Mouse (Mus musculus) retina, postnatal 7 days (tissue): ENCODE results near the gene Zfhx3.
"Not testable (repeated sequence)": the region's sequence is repeated elsewhere in the genome, so short reads cannot be mapped to it uniquely, and the experiment has no call there.

ENCODE experiments used
- DNase-seq: peaks from one replicate; pipeline ENCODE4 v3.0.0-alpha.2; 2012; ENCODE audit warnings: low read depth, low spot score

Gene Zfhx3

DNA sequence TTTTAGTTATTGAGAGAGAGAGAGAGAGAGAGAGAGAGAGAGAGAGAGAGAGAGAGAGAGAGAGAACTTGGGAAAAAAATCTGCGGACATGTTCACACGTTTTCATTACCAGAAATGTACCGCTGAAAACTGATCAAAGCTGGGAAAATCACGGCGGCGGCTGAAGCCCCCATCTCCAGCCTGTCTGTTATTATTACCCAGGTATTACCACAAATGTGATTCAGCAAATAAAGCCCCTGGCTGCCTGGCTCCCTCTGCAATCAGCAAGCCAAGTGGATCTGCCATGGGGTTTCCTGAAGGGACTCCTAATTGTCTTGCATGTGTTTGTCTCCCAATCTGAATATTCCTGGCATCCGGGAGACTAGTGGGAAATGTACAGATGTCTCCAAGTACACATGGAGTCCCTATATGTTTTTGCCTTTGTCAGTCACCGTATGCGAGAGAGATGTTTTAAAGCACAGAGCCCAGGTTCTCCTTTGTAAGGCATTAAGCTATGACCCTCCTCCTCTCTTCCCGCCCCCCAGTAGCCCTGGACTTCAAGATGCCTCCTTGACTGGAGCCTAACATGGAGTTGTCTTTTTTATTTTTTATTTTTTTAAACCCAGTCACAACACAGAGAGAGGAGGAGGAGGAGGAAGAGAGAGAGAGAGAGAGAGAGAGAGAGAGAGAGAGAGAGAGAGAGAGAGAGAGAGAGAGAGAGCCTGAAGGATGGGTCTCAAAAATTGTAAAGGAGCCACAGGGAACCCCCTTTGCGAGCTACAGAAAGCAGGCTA, at the start of gene Zfhx3:
Gene Zfhx3 (plus strand): TSS at position 723 of the 773 bp plus-strand sequence.
- no peak for DNase-seq

DNA sequence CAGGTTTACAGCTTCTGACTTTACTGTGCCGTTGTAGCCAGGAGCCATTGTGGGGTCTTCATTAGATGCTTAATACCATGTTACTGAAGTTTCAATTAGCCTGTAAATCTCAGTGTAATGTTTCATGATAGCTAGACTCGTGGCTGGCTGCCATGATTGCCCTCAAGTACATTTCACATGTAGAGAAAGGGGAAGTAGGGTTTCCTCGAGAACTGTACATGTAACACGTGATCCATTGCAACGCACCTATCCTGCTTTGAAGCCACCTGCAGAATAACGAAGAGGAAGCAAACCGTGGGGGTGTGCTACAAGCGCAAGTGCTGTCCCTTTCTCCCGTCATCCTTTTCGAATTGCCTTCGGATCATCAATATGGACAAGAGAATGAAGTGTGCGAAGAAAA, 23.5 kb upstream of the Zfhx3 start:
- no peak for DNase-seq

DNA sequence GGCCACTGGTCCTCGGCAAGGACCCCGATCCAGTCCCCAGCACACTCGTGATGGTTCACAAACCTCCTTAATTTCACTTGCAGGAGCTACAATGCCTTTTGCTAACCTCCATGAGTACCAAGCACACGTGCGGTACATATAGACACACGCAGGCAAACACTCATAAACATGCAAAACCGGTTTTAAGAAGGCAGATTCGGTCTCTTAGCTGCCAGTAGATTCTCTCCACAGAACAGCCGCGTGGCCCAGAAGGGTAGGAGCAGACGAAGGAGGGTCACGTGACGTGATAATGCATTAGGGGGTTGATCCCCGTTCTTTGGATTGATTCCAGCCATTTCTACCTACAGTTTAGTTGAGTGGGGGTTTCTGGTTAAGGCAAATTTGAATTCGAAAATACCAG, 16.3 kb upstream of the Zfhx3 start:
- no peak for DNase-seq

DNA sequence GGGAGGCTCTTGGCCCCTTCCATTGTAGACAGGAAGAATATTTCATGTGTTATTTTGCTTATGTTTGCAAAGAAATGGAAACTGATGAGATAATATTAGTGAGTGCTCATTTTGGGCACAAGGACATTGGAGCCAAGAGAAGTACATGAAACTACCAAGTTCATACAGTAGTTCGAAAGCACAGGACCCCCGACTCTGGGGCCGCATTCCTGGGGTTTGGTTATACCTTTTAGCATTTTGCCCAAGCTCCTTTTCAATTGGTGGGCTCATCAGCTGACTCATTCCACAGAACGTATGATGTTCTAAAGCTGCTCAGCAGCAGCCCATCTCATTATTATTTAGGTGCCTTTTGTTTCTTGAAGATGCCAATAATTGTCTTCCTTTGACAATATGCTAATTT, 5.7 kb upstream of the Zfhx3 start:
- no peak for DNase-seq

DNA sequence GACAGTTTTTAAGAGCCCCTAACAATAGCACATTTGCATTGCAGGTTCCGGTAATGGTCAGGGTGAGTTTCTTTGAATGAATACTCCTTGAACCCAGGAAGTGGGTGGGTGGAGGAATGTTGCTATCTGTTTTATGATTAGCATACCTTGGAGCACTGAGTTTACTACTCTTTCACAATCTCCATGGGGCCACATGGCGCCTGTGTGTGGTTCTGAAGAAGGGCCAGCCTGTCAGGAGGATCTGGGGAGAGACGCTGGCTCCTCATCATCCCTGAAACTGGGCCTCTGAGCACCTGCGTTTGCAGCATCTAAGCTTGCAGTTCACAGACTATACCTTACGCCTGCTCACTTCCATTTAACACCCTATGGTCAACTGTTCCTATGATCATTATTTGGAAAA, 4.2 kb upstream of the Zfhx3 start:
- DNase-seq = not testable (repeated sequence)

DNA sequence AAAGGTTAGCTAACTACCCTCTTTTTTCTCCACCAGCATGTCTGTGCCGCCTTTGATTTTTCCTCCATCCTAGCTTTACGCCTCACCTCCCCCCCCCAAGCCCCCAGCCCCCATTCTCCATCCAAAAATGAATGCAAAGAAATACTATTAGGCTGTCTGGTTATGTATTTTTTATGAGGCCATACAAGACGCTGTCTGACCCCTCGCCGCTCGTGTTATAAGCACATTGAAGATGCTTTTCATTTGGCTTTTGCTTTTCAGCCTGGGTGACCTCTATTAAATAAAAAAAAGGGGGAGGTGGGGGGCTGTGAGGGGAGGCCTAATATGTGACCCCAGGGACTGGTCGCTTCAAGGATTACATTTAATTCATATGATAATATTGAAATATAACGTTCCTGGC, 2.3 kb upstream of the Zfhx3 start:
- DNase-seq = no peak

DNA sequence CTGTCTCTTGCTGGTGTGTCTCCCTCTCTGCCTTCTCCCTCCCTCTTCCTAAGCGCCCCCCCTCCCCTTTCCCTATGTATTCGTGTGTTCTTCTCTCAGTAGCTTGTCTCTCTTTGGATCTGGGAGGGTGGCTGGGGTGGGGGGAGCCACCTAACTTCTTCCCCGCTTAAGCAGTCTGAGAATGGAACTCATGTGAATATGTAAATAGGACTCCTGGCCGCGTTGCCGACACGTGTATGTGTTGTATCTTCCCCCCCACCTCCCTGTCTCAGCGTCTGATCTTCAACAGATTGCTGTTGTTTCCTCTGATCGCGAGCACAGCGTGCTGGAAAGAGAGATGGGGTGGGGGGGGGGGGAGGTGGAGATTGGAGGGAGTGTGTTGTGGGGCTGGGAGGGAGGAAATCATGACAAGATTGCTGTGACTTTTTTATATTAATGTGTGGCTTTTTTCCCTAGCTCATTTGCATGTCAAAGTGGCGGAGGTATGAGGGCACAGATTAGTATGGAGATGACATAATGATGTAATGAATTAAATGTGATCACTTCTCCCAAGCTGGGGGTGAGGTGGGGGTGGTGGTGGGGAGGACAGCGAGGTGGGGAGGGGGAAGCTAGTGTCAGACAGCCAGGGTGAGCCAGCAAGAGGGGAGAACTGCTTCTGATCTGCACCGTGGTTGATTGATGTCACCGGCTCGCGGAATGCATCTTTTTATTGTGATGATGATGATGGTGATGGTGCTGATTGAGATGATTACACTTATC, 487 bp downstream of the Zfhx3 start:
- no peak for DNase-seq

DNA sequence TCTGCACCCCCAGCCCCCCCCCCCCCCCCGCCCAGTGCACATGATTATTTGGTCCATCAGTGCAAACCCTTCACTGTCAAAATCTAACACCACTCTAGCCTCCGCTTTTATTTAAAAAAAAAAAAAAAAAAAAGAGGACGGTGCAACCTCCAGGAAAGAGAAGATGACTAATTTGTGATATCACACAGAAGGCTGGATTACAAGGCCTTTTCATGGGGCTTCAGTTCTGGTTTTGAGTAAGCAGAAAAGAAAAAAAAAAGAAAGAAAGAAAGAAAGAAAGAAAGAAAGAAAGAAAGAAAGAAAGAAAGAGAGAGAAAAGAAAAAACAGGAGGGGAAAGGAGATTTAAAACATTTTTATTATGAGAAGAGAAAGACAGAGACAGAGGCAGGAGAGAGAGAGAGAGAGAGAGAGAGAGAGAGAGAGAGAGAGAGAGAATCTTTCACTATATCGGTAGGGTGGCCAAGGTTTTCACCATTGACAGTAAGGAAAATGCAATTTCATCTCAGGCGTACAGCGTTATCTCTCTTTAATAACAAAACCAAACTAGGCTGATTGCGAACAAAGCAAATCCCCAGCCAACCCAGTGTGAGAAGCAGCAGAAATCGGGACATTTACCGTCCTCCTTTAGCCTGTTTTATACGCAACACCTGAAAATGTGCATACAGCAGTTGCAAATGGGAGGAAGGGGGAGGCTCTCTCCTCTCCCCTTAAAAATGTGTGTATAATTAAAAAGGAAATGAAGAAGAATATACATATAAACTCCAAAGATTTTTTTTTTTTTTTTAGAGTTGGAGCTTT, 1.3 kb downstream of the Zfhx3 start:
- no peak for DNase-seq

DNA sequence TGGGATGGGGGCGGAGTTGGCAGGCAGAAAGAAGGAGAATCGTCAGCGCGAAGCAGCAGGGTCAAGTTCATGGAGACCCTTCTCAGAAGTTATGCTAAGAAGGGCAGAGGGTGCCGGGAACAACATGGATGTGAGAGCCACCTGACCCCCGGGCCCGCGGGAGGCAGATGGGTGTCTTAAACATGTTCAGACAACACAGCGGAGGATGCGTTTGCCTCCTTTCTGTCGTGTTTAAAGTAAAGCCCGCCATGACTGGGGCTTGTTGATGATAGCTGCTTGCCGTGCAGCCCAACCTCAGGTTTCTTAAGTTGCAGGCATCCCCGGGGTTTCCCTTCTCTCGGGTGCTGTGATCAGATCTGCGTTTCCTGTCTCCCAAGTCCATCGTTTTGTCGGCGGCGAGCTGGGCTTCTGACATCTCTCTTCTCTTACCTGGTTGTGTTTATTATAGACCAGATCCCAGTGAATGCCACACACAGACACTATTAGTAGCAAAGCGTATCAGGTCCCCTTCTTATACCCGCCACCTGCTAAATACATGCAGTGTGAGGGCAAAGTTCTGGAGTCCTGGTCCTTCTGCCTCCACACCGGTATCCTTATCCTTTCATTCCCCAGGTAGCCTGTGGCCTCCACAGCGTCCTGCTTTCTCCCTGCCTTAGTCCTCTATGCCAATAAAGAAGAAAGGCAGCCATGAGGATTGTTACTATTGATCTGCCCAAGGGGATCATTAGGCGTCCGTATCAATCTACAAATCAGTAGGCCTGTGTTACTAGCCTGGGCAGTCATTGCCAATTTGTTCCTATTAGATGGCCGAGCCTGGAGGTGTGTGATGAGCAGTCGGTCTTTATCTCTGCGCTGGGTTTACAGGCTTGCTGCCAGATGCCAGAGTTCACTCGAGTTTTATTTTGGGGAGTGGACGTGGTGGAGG, 2.5 kb downstream of the Zfhx3 start:
- DNase-seq = no peak

DNA sequence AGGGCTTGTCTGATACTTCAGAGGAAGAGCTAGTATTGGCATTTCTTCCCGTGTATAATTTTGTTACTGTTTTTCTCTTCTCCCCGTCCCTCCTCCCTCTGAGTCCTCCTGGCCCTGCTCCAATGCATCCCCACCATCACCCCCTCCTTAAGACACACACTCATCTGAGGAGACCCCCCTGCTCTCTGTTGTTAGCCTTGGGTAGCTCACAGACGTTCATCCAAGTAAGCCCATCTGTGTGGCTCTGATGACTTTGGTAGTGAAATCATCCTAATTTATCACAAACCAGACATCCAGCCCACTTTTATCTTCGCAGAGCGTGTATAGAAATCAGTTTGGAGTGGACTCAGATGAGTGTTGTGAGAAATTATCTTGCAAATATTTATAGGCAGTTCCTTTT, 4.4 kb downstream of the Zfhx3 start:
- no peak for DNase-seq

DNA sequence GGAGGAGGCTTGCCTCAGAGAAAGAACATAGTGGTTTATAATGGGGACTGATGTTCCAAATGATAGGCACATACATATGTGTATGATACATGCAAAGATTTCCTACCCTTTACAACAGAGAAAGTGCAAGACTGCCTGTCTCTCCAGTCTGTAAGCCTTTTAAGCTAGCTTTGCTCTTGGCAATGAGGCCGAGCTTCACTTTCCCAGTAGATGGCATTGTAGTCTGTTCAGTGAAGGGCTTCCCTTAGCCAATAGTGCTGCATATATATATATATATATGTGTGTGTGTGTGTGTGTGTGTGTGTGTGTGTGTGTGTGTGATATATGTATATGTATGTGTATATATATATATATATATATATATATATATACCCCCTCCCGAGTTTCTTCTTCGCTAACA, 13.4 kb downstream of the Zfhx3 start:
- peak; percentile 30 for DNase-seq

DNA sequence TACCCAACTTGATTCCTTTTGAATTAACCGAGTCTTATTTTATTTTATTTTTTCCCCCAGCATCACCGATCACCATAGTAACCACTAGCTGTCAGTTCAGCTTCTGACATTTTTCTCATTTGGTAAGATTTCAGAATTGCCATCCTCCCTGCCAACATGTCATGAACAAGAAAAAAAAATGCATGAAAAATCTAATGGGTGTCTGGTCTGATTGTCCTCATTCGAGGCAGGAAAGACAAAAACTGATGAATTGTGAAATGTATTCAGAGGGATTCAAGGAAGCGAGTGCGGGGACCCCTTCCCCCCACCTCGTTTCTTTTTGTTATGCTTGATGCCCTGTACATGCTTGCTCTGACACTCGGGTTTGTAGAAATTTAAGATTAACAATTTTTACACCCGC, 15.1 kb downstream of the Zfhx3 start:
- no peak for DNase-seq

DNA sequence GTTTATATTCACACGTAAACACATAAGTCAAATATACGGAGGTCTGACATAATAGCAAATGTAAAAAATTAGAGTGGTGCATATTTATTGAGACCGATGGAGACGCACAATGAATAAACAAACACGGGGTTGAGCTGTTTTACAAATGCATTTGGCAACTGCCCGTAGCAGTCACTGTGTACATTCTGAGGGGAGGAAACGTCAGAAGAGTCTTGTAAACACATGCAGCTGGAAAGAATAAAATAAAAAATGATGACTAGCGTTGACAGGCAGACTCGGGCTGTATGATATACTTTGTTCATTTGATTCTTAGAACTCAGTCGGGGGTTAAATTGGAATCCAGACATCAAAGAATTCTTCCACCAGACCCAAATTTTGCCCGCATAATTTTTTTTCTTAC, 18.0 kb downstream of the Zfhx3 start:
- no peak for DNase-seq

DNA sequence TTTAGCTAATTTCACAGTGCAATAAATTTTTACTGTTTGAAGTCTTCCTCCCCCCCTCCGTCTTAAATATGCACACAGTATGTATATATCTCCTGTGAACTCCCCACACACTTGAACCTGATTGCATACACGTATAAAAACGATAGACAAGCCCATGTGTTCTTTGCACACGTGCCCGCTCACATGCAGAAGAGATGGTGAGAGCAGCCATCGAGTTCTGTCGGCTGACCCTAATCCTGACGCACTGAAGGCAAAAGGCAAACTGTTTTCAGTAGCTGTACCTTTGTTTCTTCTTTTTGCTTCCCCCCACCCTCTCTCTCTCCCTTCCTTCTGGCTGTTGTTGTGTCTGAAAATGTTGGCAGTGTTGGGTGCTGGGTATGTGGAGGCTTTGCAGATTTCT, 18.4 kb downstream of the Zfhx3 start:
- no peak for DNase-seq

DNA sequence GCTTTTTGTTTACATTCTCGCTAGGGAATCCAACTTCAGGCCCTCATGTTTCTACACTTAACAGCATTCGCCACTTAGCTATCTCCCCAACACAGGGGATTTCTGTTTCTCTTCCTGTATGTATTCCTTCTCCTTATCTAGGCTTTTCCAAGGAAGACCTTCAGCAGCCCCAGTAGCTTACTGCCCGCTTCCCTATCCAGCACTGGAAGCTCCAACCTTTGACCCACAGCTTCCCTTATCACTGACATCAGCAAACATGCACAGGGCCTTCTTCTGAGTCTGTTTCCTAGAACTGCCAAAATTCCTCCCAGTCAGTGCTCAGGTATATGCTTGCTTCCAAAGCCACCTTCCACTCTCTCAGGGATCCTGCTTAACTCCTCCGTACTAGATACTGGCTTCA, 29.8 kb downstream of the Zfhx3 start:
- no peak for DNase-seq

DNA sequence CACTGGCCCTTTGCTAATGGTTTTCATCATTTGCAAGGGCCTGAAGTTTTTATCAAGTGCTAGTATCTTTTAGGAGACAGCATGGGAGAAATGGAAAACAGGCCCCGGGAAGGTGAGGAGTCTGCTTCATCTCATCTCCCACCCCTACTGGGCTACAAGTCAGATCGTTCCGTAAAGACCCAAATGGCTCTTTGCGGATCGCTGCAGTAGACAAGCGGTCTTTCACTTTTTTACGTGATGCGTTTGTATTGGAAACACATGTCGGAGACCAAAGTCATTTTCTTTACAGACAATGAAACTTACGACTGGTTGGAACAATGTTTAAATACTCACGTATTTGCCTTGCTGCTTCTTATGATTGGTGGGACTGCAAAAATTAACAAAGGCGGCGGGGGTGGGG, 32.0 kb downstream of the Zfhx3 start:
- DNase-seq = no peak

DNA sequence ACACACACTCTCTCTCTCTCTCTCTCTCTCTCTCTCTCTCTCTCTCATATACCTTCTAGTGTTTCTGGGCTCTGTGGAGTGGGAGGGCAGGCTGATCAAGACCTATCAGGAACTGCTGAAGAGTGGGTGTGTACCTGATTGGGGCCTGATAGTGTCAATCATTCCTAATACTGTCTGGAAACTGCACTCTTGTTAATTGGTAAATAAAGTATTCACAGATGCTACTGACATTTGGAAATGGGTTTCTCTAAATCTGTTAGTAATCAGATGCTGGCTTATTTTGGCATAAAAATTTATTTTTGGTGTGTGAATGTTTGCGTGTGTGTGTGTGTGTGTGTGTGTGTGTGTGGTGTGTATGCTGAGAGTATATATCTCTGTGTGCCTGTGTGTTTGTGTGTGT, 35.8 kb downstream of the Zfhx3 start:
- no peak for DNase-seq

DNA sequence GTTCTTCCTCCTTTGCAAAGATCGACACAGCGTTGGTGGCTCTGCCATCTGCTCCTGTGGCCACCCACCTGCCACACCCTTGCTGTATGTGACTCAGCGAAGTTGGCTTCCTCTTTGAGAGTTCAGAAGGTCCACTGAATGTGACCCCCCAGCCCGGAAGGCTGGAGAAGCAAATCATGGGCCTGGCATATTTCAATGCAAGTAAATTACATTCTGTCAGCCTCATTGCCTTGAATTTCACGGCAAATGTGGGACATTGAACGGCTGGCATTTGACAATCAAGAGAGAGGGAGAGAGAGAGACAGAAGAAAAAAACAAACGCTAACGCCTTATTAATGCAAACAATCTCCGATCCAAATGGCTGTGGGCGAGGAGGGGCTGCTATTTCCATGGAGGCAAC, 38.2 kb downstream of the Zfhx3 start:
- no peak for DNase-seq

DNA sequence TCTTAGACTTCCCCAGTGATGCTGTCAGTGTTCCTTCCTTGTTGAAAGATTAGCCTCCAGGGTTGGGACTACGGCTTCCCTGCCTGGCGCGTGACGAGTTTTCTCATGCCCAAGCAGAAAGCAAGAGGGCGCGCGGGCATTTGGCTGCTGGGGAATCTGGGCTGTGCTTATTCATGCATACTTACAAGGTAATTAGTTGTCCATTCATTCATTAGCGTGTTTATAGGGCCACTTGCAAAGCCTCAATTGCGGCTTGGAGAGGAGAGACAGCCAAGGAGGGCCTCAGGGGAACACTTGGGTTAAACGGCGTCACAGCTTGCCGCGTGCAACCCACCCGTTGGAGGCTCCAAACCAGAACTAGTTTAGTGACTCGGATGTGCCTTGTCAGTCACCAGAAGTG, 44.2 kb downstream of the Zfhx3 start:
- DNase-seq = peak; percentile 34

DNA sequence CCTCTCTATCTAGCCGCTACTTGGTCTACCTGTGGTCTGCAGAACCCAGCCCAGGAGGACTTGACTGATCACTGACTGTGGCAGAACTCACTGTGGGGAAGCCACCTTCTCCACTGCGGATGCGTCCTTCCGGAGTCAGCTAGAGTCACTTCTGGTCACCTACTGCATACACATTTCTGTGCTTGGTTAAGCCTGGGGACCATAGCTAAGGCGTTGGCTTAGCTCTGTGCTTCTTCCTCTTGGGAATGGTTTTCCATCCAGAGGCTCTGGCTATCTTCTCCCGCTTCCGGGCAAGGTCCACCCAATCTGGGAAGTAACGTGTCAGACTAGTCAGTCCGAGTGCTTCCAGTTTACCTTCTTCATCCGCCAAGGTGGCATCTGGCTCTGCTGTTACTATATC, 56.4 kb downstream of the Zfhx3 start:
- no peak for DNase-seq

DNA sequence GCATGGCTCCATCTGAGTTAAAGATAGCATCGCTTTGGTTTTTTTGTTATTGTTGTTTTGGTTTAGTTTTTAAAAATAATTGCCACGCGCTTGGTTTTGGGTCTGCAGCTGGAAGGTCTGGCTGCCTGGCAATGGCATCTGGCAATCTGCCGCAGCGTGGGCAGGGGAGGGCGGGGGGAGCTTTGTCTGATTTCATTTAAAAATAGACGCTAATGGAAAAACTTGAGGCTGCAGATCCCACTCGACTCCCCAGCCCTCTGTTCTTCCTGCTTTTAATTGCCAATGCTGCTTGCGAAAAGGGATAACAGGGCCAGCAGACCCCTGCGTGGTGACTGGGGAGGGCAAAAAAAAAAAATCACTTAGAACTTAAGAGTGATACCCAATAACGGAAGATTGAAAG, 69.1 kb downstream of the Zfhx3 start:
- no peak for DNase-seq
